Comparison of ENCODE assay signal across 12 mouse cellular contexts in the genomic region with DNA sequence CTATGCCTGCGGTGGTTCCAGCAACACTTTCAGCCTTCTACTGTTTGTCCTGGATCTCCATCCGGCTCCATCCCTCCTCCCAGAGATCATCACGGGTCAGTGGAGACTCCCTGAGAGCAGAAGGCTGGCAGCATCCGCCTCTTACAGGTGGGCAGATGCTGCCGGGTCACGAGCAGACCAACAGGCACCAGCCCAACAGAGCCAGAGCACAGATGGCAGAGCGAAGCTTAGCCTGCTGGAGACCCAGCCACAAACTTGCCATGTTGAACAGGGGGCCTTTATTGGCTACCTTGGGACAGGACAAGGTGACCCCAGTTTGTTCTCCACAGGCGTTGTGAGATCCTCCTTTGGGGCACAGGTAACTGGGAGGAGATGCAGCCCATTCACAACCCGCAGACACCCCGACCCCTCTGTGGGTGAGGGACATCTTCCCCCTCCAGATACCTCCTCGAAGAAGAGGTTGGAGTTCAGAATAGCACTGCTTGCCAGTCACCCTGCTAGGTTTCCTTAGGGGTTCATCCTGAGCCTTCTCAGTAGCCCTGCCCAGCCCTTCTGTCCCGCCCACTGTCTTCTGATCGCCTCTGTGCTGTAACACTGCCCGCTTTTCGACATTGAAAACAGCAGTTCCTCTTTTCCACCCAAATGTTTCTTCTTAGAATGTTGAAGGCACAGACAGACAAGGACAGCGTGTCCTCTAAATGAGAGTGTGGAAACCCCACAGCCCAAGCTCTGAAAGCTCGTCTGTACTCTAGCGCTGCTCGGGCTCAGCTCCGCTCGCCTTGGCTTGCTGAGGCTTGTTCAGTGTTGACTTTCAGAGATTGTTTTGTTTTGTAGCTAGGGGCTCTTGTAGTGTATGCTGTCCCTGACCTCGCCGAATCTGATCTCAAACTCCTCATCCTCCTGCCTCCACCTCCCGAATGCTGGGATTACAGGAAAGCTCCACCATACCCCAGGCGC. TPM values are rescaled to one million over a fixed set of nuclear protein-coding genes. Genes with fewer than 3 reads are reported as not detected.
DNase-seq lines count a peak whose midpoint lies in the region; TF ChIP-seq lines count a peak whose summit lies in the region.
"Had no signal": no experiment of that assay in that cellular context is flagged by ENCODE, and none has a peak within 500 bp of the region (broad histone marks: within the 10 kb centered on the region; RNA-seq: fewer than 3 reads in every experiment).

No protein-coding gene starts in this region.

- peaks cover 2% of the 10 kb centered on the region for H3K4me1 ChIP-seq in ES-Bruce4 (ENCODE audit: control insufficient read depth, insufficient read depth, low read length)
- H3K4me1 ChIP-seq in limb, embryonic 10.5 days, result peaks cover 56% of the 10 kb centered on the region

- 80% methylated on average over 25 of the region's 25 CpGs for WGBS in limb, embryonic 10.5 days

- H3K36me3 ChIP-seq in ES-Bruce4 (ENCODE audit: control insufficient read depth, insufficient read depth, low read length, poor library complexity, severe bottlenecking), result no peaks in the 10 kb centered on the region
- peaks cover 28% of the 10 kb centered on the region for H3K36me3 ChIP-seq in limb, embryonic 10.5 days

- no peak overlapping the region for H3K4me3 ChIP-seq in ES-Bruce4 (ENCODE audit: low read depth, low read length)
- H3K4me3 ChIP-seq in limb, embryonic 10.5 days, result no peak overlapping the region
- H3K4me3 ChIP-seq: forebrain, embryonic 12.5 days; hindbrain, embryonic 15.5 days; neural tube, embryonic 13.5 days had no signal

- TF ChIP-seq EP300 in ES-Bruce4 (IDR thresholded peaks at IDR 0.05; ENCODE audit: insufficient read depth, low read depth, low read length), result no peak

- H3K9ac ChIP-seq in ES-Bruce4 (ENCODE audit: low read depth, poor library complexity, severe bottlenecking), result 0 out of 2 replicates have a peak overlapping the region, but pooled peaks have one; percentile 8
- H3K9ac ChIP-seq: forebrain, embryonic 12.5 days; hindbrain, embryonic 15.5 days had no signal

- TF ChIP-seq CTCF in ES-Bruce4 (IDR thresholded peaks at IDR 0.05; ENCODE audit: low read depth, low read length), result no peak

- no peaks in the 10 kb centered on the region for H3K9me3 ChIP-seq in ES-Bruce4 (replicated peaks; ENCODE audit: control insufficient read depth, insufficient read depth, low read length, poor library complexity, severe bottlenecking)
- no peaks in the 10 kb centered on the region for H3K9me3 ChIP-seq in limb, embryonic 10.5 days (replicated peaks)
- H3K9me3 ChIP-seq: forebrain, embryonic 12.5 days; hindbrain, embryonic 15.5 days; neural tube, embryonic 13.5 days had no signal

- DNase-seq in left cerebral cortex, postnatal 4 days, result peak; percentile 69
- no peak for DNase-seq in left cerebral cortex, adult 18-20 months (ENCODE audit: low spot score in 2 of 2)
- peak; percentile 76 for DNase-seq in brain, adult 2 months (ENCODE audit: low read depth, low spot score)
- DNase-seq in limb, embryonic 10.5 days (ENCODE audit: low spot score), result no peak
- no peak for DNase-seq in gastrocnemius, postnatal 14 days
- no peak for DNase-seq in adrenal gland, adult 18-20 months (ENCODE audit: low spot score in 2 of 2)
- DNase-seq: adrenal gland, postnatal 10 days; kidney, postnatal 10 days had no signal

- TF ChIP-seq POLR2A in ES-Bruce4 (IDR thresholded peaks at IDR 0.05; ENCODE audit: insufficient read depth, low read length), result no peak

- intact Hi-C loops in left cerebral cortex, postnatal 4 days (cut with DNase I), result loop anchor here (10.0 kb wide), 1 partner anchor 146 kb away; no protein-coding TSS in a partner anchor
- intact Hi-C loops in gastrocnemius, postnatal 14 days (cut with DNase I; ENCODE audit: low total_unique reads), result no loop called here

- H3K27ac ChIP-seq in ES-Bruce4 (ENCODE audit: insufficient read depth, low read length), result no peak overlapping the region
- H3K27ac ChIP-seq in limb, embryonic 10.5 days, result peak overlapping the region; percentile 5; the same call in 1 of the 2 replicates
- H3K27ac ChIP-seq: forebrain, embryonic 12.5 days; hindbrain, embryonic 15.5 days; neural tube, embryonic 13.5 days had no signal

- H3K27me3 ChIP-seq in ES-Bruce4 (ENCODE audit: control insufficient read depth, insufficient read depth, low read length, poor library complexity, severe bottlenecking), result no peaks in the 10 kb centered on the region
- H3K27me3 ChIP-seq in limb, embryonic 10.5 days (ENCODE audit: low read depth, poor library complexity, severe bottlenecking), result peaks cover 24% of the 10 kb centered on the region; the same call in 1 of the 2 replicates
- H3K27me3 ChIP-seq: forebrain, embryonic 12.5 days; hindbrain, embryonic 15.5 days; neural tube, embryonic 13.5 days had no signal

RNA-seq across cellular contexts. Expression of gene Nat9, which starts 21.4 kb away (rescaled TPM):
- 10 to 100 TPM; 12.5 to 15.6 TPM for total RNA-seq in left cerebral cortex, postnatal 4 days (2021)
- total RNA-seq in left cerebral cortex, adult 18-20 months (2021), result 10 to 100 TPM; 24.3 to 30.5 TPM
- polyA plus RNA-seq in ES-Bruce4 (2011; ENCODE audit: insufficient read depth, insufficient read length, low read depth, missing spikeins), result 13.1 and 16.2 TPM in 2 replicates
- 15.6 and 22.7 TPM in 2 replicates for polyA plus RNA-seq in limb, embryonic 10.5 days (2016; fragmentation: Nextera tagmentation; extraction: Ambion mirVana)
- total RNA-seq in gastrocnemius, postnatal 14 days (2021), result 10 to 100 TPM; 13.1 to 14.0 TPM
- 10 to 100 TPM; 26.2 to 27.6 TPM for total RNA-seq in adrenal gland, adult 18-20 months (2021)

RNA-seq across cellular contexts. Expression of gene Tmem104, which starts 21.8 kb away (rescaled TPM):
- total RNA-seq in left cerebral cortex, postnatal 4 days (2021), result 10 to 100 TPM; 18.1 to 18.2 TPM
- total RNA-seq in left cerebral cortex, adult 18-20 months (2021), result 10 to 100 TPM; 14.9 to 16.2 TPM
- polyA plus RNA-seq in ES-Bruce4 (2011; ENCODE audit: insufficient read depth, insufficient read length, low read depth, missing spikeins), result 4.8 and 8.0 TPM in 2 replicates
- 9.1 and 9.8 TPM in 2 replicates for polyA plus RNA-seq in limb, embryonic 10.5 days (2016; fragmentation: Nextera tagmentation; extraction: Ambion mirVana)
- 1 to 10 TPM; 4.5 to 4.9 TPM for total RNA-seq in gastrocnemius, postnatal 14 days (2021)
- total RNA-seq in adrenal gland, adult 18-20 months (2021), result 10 to 100 TPM; 20.3 to 20.7 TPM

RNA-seq across cellular contexts. Expression of gene Slc9a3r1, which starts 45.9 kb away (rescaled TPM):
- total RNA-seq in left cerebral cortex, postnatal 4 days (2021), result 10 to 100 TPM; 38.7 to 41.3 TPM
- 10 to 100 TPM; 60.9 to 68.1 TPM for total RNA-seq in left cerebral cortex, adult 18-20 months (2021)
- 73.2 and 77.8 TPM in 2 replicates for polyA plus RNA-seq in ES-Bruce4 (2011; ENCODE audit: insufficient read depth, insufficient read length, low read depth, missing spikeins)
- 30.7 and 32.2 TPM in 2 replicates for polyA plus RNA-seq in limb, embryonic 10.5 days (2016; fragmentation: Nextera tagmentation; extraction: Ambion mirVana)
- total RNA-seq in gastrocnemius, postnatal 14 days (2021), result 1 to 10 TPM; 4.9 to 5.9 TPM
- total RNA-seq in adrenal gland, adult 18-20 months (2021), result 10 to 100 TPM; 17.2 to 19.3 TPM

RNA-seq across cellular contexts. Expression of gene Grin2c, which starts 58.0 kb away (rescaled TPM):
- 1 to 10 TPM; 1.4 to 2.0 TPM for total RNA-seq in left cerebral cortex, postnatal 4 days (2021)
- total RNA-seq in left cerebral cortex, adult 18-20 months (2021), result 10 to 100 TPM; 33.8 to 35.7 TPM
- 0.13 TPM in 1 of 2 replicates, not detected in the other for polyA plus RNA-seq in ES-Bruce4 (2011; ENCODE audit: insufficient read depth, insufficient read length, low read depth, missing spikeins)
- 0.11 and 0.34 TPM in 2 replicates for polyA plus RNA-seq in limb, embryonic 10.5 days (2016; fragmentation: Nextera tagmentation; extraction: Ambion mirVana)
- not detected for total RNA-seq in gastrocnemius, postnatal 14 days (2021)
- 10 to 100 TPM in 1 of 2 experiments, 1 to 10 TPM in 1; 2.2 to 10.6 TPM for total RNA-seq in adrenal gland, adult 18-20 months (2021)
- polyA plus RNA-seq: forebrain, embryonic 12.5 days had no signal

Comparison
In these comparisons a context has a peak if more than half of its experiments do, and no peak if none do; other contexts are left out.
1. DNase-seq: peak in left cerebral cortex, postnatal 4 days (single experiment) and brain, adult 2 months (single experiment); none in left cerebral cortex, adult 18-20 months (0 of 2), limb, embryonic 10.5 days (single experiment), gastrocnemius, postnatal 14 days (single experiment) and adrenal gland, adult 18-20 months (0 of 2).